Mouse (Mus musculus) lung, embryonic 15.5 days (tissue): ENCODE data around the gene Plxdc2. TPM values are rescaled to one million over a fixed set of nuclear protein-coding genes. Genes with fewer than 3 reads are reported as not detected.

Source experiments
- ATAC-seq: fragments of 200-750 bp; cut with Nextera tagmentation; 2 replicates; pipeline ENCODE4 v1.8.0; 2017; ENCODE audit warnings: moderate number of reproducible peaks, borderline replicate concordance; ENCODE audit not compliant: low FRiP score, low TSS enrichment; ENCODE audit errors: extremely low read depth
- H3K27ac ChIP-seq: fragments of 300-500 bp; sonication (generic); 2 replicates; pipeline ENCODE4 v1.5.1; 2015; ENCODE audit warnings: moderate library complexity, mild to moderate bottlenecking, inconsistent platforms
- H3K27me3 ChIP-seq: fragments of 300-500 bp; sonication (generic); 2 replicates; pipeline ENCODE4 v1.6.1; 2015; ENCODE audit warnings: inconsistent platforms
- H3K36me3 ChIP-seq: fragments of 300-500 bp; sonication (generic); 2 replicates; pipeline ENCODE4 v1.6.1; 2015; ENCODE audit warnings: inconsistent platforms
- H3K4me1 ChIP-seq: fragments of 300-500 bp; sonication (generic); 2 replicates; pipeline ENCODE4 v1.6.1; 2015; ENCODE audit warnings: inconsistent platforms
- H3K4me2 ChIP-seq: fragments of 300-500 bp; sonication (generic); 2 replicates; pipeline ENCODE4 v1.6.1; 2015; ENCODE audit warnings: inconsistent platforms, mild to moderate bottlenecking, moderate library complexity
- H3K4me3 ChIP-seq: fragments of 300-500 bp; sonication (generic); 2 replicates; pipeline ENCODE4 v1.5.1; 2015; ENCODE audit warnings: mild to moderate bottlenecking, inconsistent platforms
- H3K9ac ChIP-seq: fragments of 300-500 bp; sonication (generic); 2 replicates; pipeline ENCODE4 v1.6.1; 2015; ENCODE audit warnings: inconsistent platforms
- H3K9me3 ChIP-seq: fragments of 300-500 bp; sonication (generic); 2 replicates; pipeline ENCODE4 v1.6.1; 2016; ENCODE audit warnings: inconsistent platforms
- WGBS: fragments of 180-500 bp; shearing (Covaris S2); methylation state at CpG from one replicate; pipeline ENCODE4 v1.1.7; 2015; 5-methylcytosine and 5-hydroxymethylcytosine counted together
- polyA plus RNA-seq: library from polyadenylated mRNA; unstranded; fragments of >200 nt; fragmentation: Nextera tagmentation; extraction: Ambion mirVana; gene quantifications from 2 replicates; pipeline ENCODE4 v1.2.1, GENCODE M21; 2015

Plxdc2 gene
- polyA plus RNA-seq, 1 experiment from 2014 or later = 71.3 TPM

- H3K4me3 ChIP-seq = no peak overlapping the region
- H3K27ac ChIP-seq = no peak overlapping the region
- no peak overlapping the region for H3K9ac ChIP-seq
- H3K9me3 ChIP-seq = no peaks in the 10 kb centered on the region
- H3K4me2 ChIP-seq = no peak overlapping the region
- H3K4me1 ChIP-seq = 0 out of 2 replicates have a peak, but pooled peaks cover 9% of the 10 kb centered on the region
- H3K27me3 ChIP-seq = no peaks in the 10 kb centered on the region
- no peaks in the 10 kb centered on the region for H3K36me3 ChIP-seq
- 48% methylated on average over 2 of the region's 2 CpGs for WGBS
- no peak for ATAC-seq
Observed at GRCm38 (mm10) chr2:16442643-16443042, 86.5 kb downstream of the Plxdc2 start.

GRCm38 (mm10) chr2:16447936-16448335 is 91.8 kb downstream of the Plxdc2 start:
- Histone ChIP-seq H3K36me3 (no peaks in the 10 kb centered on the region), H3K4me3 (no peak overlapping the region), H3K27me3 (no peaks in the 10 kb centered on the region), H3K4me2 (no peak overlapping the region), H3K9ac (no peak overlapping the region), H3K9me3 (no peaks in the 10 kb centered on the region), H3K4me1 (peaks cover 11% of the 10 kb centered on the region; the same call in 1 of the 2 replicates), H3K27ac (no peak overlapping the region)
- 81% methylated on average over 4 of the region's 4 CpGs for WGBS
- no peak for ATAC-seq

- no peaks in the 10 kb centered on the region for H3K36me3 ChIP-seq
- peak; percentile 23; the same call in 1 of the 2 replicates for ATAC-seq
- no peaks in the 10 kb centered on the region for H3K9me3 ChIP-seq
- H3K4me1 ChIP-seq = peaks cover 14% of the 10 kb centered on the region; the same call in 1 of the 2 replicates
- no peaks in the 10 kb centered on the region for H3K27me3 ChIP-seq
- no peak overlapping the region for H3K4me2 ChIP-seq
- H3K27ac ChIP-seq = peak overlapping the region; percentile 16; the same call in 1 of the 2 replicates
- no peak overlapping the region for H3K4me3 ChIP-seq
- no peak overlapping the region for H3K9ac ChIP-seq
- WGBS = 75% methylated on average over 7 of the region's 7 CpGs
Observed at GRCm38 (mm10) chr2:16450838-16451665, 94.9 kb downstream of the Plxdc2 start.

GRCm38 (mm10) chr2:16451666-16452009 is 95.5 kb downstream of the Plxdc2 start:
- ATAC-seq = no peak
- 80% methylated on average over 4 of the region's 4 CpGs for WGBS
- Histone ChIP-seq H3K9me3 (no peaks in the 10 kb centered on the region), H3K36me3 (no peaks in the 10 kb centered on the region), H3K4me1 (peaks cover 19% of the 10 kb centered on the region), H3K4me2 (no peak overlapping the region), H3K4me3 (no peak overlapping the region), H3K27me3 (no peaks in the 10 kb centered on the region), H3K9ac (no peak overlapping the region), H3K27ac (0 out of 2 replicates have a peak overlapping the region, but pooled peaks have one; percentile 4)

GRCm38 (mm10) chr2:16452080-16452479 is 96.0 kb downstream of the Plxdc2 start:
- H3K9ac ChIP-seq = no peak overlapping the region
- peaks cover 21% of the 10 kb centered on the region for H3K4me1 ChIP-seq
- H3K36me3 ChIP-seq = no peaks in the 10 kb centered on the region
- no peaks in the 10 kb centered on the region for H3K27me3 ChIP-seq
- H3K4me3 ChIP-seq = no peak overlapping the region
- H3K4me2 ChIP-seq = no peak overlapping the region
- no peaks in the 10 kb centered on the region for H3K9me3 ChIP-seq
- H3K27ac ChIP-seq = no peak overlapping the region
- no peak for ATAC-seq
- WGBS = 97% methylated on average over 3 of the region's 3 CpGs

GRCm38 (mm10) chr2:16456264-16456780 is 100.2 kb downstream of the Plxdc2 start:
- H3K4me3 ChIP-seq = no peak overlapping the region
- no peaks in the 10 kb centered on the region for H3K36me3 ChIP-seq
- H3K9ac ChIP-seq = no peak overlapping the region
- ATAC-seq = no peak
- H3K4me2 ChIP-seq = no peak overlapping the region
- no peaks in the 10 kb centered on the region for H3K9me3 ChIP-seq
- WGBS = 20% methylated on average over 1 of the region's 1 CpGs
- H3K27me3 ChIP-seq = no peaks in the 10 kb centered on the region
- H3K4me1 ChIP-seq = peaks cover 16% of the 10 kb centered on the region
- H3K27ac ChIP-seq = no peak overlapping the region

GRCm38 (mm10) chr2:16459490-16459889 is 103.4 kb downstream of the Plxdc2 start:
- H3K4me3 ChIP-seq = no peak overlapping the region
- no peaks in the 10 kb centered on the region for H3K36me3 ChIP-seq
- H3K4me1 ChIP-seq = peaks cover 16% of the 10 kb centered on the region
- H3K27ac ChIP-seq = no peak overlapping the region
- H3K4me2 ChIP-seq = no peak overlapping the region
- H3K27me3 ChIP-seq = no peaks in the 10 kb centered on the region
- no peaks in the 10 kb centered on the region for H3K9me3 ChIP-seq
- H3K9ac ChIP-seq = no peak overlapping the region
- 24% methylated on average over 1 of the region's 1 CpGs for WGBS
- ATAC-seq = no peak

GRCm38 (mm10) chr2:16470099-16470498 is 114.0 kb downstream of the Plxdc2 start:
- Histone ChIP-seq H3K4me1 (peaks cover 4% of the 10 kb centered on the region; the same call in 1 of the 2 replicates), H3K9ac (no peak overlapping the region), H3K27ac (no peak overlapping the region), H3K4me2 (no peak overlapping the region), H3K4me3 (no peak overlapping the region), H3K27me3 (no peaks in the 10 kb centered on the region), H3K9me3 (no peaks in the 10 kb centered on the region), H3K36me3 (no peaks in the 10 kb centered on the region)
- WGBS = 61% methylated on average over 3 of the region's 3 CpGs
- ATAC-seq = no peak

GRCm38 (mm10) chr2:16483943-16484342 is 127.8 kb downstream of the Plxdc2 start:
- Histone ChIP-seq H3K9me3 (no peaks in the 10 kb centered on the region), H3K9ac (no peak overlapping the region), H3K36me3 (no peaks in the 10 kb centered on the region), H3K4me1 (no peaks in the 10 kb centered on the region), H3K4me2 (no peak overlapping the region), H3K27ac (no peak overlapping the region), H3K4me3 (no peak overlapping the region), H3K27me3 (no peaks in the 10 kb centered on the region)
- WGBS = 87% methylated on average over 2 of the region's 2 CpGs
- ATAC-seq = no peak

GRCm38 (mm10) chr2:16485970-16486369 is 129.9 kb downstream of the Plxdc2 start:
- no peak for ATAC-seq
- no peaks in the 10 kb centered on the region for H3K36me3 ChIP-seq
- H3K27me3 ChIP-seq = no peaks in the 10 kb centered on the region
- no peak overlapping the region for H3K27ac ChIP-seq
- no peaks in the 10 kb centered on the region for H3K9me3 ChIP-seq
- H3K9ac ChIP-seq = no peak overlapping the region
- no peak overlapping the region for H3K4me3 ChIP-seq
- 0 out of 2 replicates have a peak, but pooled peaks cover 3% of the 10 kb centered on the region for H3K4me1 ChIP-seq
- 78% methylated on average over 3 of the region's 3 CpGs for WGBS
- H3K4me2 ChIP-seq = no peak overlapping the region

- no peak for ATAC-seq
- Histone ChIP-seq H3K4me2 (no peak overlapping the region), H3K9me3 (no peaks in the 10 kb centered on the region), H3K27ac (no peak overlapping the region), H3K4me3 (no peak overlapping the region), H3K9ac (no peak overlapping the region), H3K36me3 (no peaks in the 10 kb centered on the region), H3K4me1 (peaks cover 6% of the 10 kb centered on the region; the same call in 1 of the 2 replicates), H3K27me3 (no peaks in the 10 kb centered on the region)
- 42% methylated on average over 3 of the region's 3 CpGs for WGBS
Observed at GRCm38 (mm10) chr2:16491242-16491641, 135.1 kb downstream of the Plxdc2 start.

GRCm38 (mm10) chr2:16502843-16503242 is 146.7 kb downstream of the Plxdc2 start:
- Histone ChIP-seq H3K27me3 (no peaks in the 10 kb centered on the region), H3K4me3 (no peak overlapping the region), H3K4me2 (no peak overlapping the region), H3K36me3 (no peaks in the 10 kb centered on the region), H3K27ac (no peak overlapping the region), H3K9me3 (no peaks in the 10 kb centered on the region), H3K4me1 (no peaks in the 10 kb centered on the region), H3K9ac (no peak overlapping the region)
- ATAC-seq = no peak
- 35% methylated on average over 1 of the region's 1 CpGs for WGBS
